Mouse (Mus musculus) forebrain, postnatal 0 days (tissue): Measurements from ENCODE around the gene Fam227a. TPM values are rescaled to one million over a fixed set of nuclear protein-coding genes. Genes with fewer than 3 reads are reported as not detected.
A peak's percentile ranks its signal among the peaks of the same experiment; 100 is the strongest.

Experiments used
- ATAC-seq: fragments of 200-750 bp; cut with Nextera tagmentation; 2 replicates; pipeline ENCODE4 v1.8.0; 2017; ENCODE audit warnings: mild to moderate bottlenecking, moderate library complexity
- DNase-seq: peaks from one replicate; pipeline ENCODE4 v3.0.0-alpha.2; 2015
- H3K27ac ChIP-seq: fragments of 300-500 bp; sonication (generic); 2 replicates; pipeline ENCODE4 v1.5.1; 2014; ENCODE audit warnings: low read depth, mild to moderate bottlenecking, antibody characterized with exemption, low read length, moderate library complexity, mixed read lengths
- H3K27me3 ChIP-seq: fragments of 300-500 bp; sonication (generic); 2 replicates; pipeline ENCODE4 v1.6.1; 2014; ENCODE audit warnings: mild to moderate bottlenecking, low read length, mixed read lengths; ENCODE audit not compliant: insufficient read depth
- H3K36me3 ChIP-seq: fragments of 300-500 bp; sonication (generic); 2 replicates; pipeline ENCODE4 v1.6.1; 2014; ENCODE audit warnings: mild to moderate bottlenecking, moderate library complexity; ENCODE audit not compliant: insufficient read depth
- H3K4me1 ChIP-seq: fragments of 300-500 bp; sonication (generic); 2 replicates; pipeline ENCODE4 v1.6.1; 2014; ENCODE audit warnings: antibody characterized with exemption; ENCODE audit not compliant: insufficient read depth
- H3K4me2 ChIP-seq: fragments of 300-500 bp; sonication (generic); 2 replicates; pipeline ENCODE4 v1.6.1; 2014; ENCODE audit warnings: low read depth, mild to moderate bottlenecking, moderate library complexity
- H3K4me3 ChIP-seq: fragments of 300-500 bp; sonication (generic); 2 replicates; pipeline ENCODE4 v1.5.1; 2014; ENCODE audit warnings: low read depth, low read length, mixed read lengths
- H3K9ac ChIP-seq: fragments of 300-500 bp; sonication (generic); 2 replicates; pipeline ENCODE4 v1.6.1; 2014; ENCODE audit warnings: mild to moderate bottlenecking
- H3K9me3 ChIP-seq: fragments of 300-500 bp; sonication (generic); 2 replicates; pipeline ENCODE4 v1.6.1; 2016; ENCODE audit warnings: low read length
- CTCF ChIP-seq: sonication (generic); IDR thresholded peaks from 2 replicates; pipeline ENCODE4 v1.5.1; 2016; ENCODE audit warnings: antibody characterized with exemption, control low read depth, low read depth
- whole genome bisulfite sequencing: fragments of 180-500 bp; shearing (Covaris S2); extraction: QIAGEN DNeasy Blood & Tissue Kit; methylation state at CpG from one replicate; pipeline ENCODE4 v1.1.7; 2014; 5-methylcytosine and 5-hydroxymethylcytosine counted together
- polyA plus RNA-seq: library from polyadenylated mRNA; unstranded; fragments of >200 nt; fragmentation: Nextera tagmentation; extraction: Ambion mirVana; gene quantifications from 2 replicates; pipeline ENCODE4 v1.2.1, GENCODE M21; 2015
- total RNA-seq: library from RNA; depleted of rRNA; stranded (reverse); fragments of >200 nt; gene quantifications from 2 replicates; pipeline ENCODE4 v1.2.3, GENCODE M21; 2014

Fam227a gene
- total and polyA plus RNA-seq, 2 experiments from 2014 or later, result 1.9 to 25.7 TPM

DNA sequence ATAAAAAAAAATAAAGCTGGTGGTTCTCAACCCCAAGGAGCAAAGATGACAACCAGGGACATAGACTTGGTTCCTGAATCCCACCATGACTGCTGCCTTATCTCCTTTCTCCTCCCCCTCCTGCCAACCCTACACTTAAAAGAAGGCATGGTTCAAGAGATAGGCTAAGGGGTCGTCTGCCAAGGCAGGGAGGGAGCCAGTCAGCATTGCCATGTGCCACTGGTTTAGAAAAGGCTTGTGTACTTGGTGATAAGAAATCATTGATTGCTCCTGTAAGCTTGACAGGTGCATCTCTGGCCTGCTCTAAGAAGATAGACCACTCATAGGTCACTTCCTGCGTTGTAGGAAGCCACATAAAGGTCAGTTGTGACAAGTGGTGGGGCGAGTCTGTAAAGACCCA is 36.8 kb upstream of the Fam227a start:
- no peaks in the 10 kb centered on the region for H3K36me3 ChIP-seq
- H3K27me3 ChIP-seq, result no peaks in the 10 kb centered on the region
- no peak for DNase-seq
- no peaks in the 10 kb centered on the region for H3K9me3 ChIP-seq
- H3K4me2 ChIP-seq, result no peak overlapping the region
- no peak overlapping the region for H3K4me3 ChIP-seq
- H3K9ac ChIP-seq, result no peak overlapping the region
- no peak for TF ChIP-seq CTCF
- no peak for ATAC-seq
- H3K27ac ChIP-seq, result no peak overlapping the region
- 83% methylated on average over 3 of the region's 3 CpGs for WGBS
- H3K4me1 ChIP-seq, result 0 out of 2 replicates have a peak, but pooled peaks cover 10% of the 10 kb centered on the region

DNA sequence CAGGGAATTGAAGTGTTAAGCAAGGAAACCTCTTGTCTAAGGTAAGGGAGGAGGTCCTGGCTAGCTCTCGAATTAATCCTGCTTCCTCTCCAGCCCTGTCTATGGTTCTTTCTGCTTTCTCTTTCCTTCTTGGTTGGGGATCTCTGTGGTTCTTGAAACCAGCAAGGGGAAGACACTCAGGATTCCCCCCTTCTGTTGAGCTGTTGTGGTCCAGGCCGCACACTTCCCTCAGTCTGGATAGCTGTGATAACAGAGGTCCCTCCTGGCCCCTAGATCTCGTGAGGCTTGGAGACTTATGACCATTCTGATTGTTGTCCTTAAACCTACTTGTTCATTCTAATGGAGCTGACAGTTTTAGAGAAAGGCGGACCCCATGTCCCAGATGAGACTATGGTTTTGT is 35.8 kb upstream of the Fam227a start:
- H3K4me2 ChIP-seq, result no peak overlapping the region
- no peaks in the 10 kb centered on the region for H3K27me3 ChIP-seq
- H3K4me1 ChIP-seq, result peaks cover 10% of the 10 kb centered on the region; the same call in 1 of the 2 replicates
- H3K36me3 ChIP-seq, result no peaks in the 10 kb centered on the region
- no peak for DNase-seq
- no peak for TF ChIP-seq CTCF
- no peak overlapping the region for H3K9ac ChIP-seq
- H3K27ac ChIP-seq, result no peak overlapping the region
- 95% methylated on average over 4 of the region's 4 CpGs for WGBS
- H3K9me3 ChIP-seq, result no peaks in the 10 kb centered on the region
- H3K4me3 ChIP-seq, result no peak overlapping the region
- no peak for ATAC-seq

DNA sequence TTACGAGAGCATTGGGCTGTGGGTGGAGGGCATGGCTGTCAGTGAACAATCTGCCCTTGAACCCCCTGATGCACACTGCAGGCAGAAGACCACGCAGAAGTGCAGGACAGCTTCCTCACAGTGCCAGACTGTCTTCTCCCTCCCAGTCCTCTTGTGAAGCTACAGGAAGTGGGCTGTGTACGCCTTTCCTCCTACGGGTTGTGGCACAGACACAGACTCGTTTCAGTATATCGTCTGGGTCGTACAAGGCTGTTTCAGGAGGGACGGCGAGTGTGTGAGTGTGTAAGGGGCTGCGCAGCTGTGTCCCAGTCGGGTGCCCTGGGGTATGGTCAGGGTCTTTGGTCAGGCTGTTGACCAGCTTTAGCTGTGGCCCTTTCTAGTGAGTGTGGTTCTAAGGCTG is 35.0 kb upstream of the Fam227a start:
- Histone ChIP-seq H3K9me3 (no peaks in the 10 kb centered on the region), H3K9ac (no peak overlapping the region), H3K4me3 (no peak overlapping the region), H3K36me3 (no peaks in the 10 kb centered on the region), H3K27ac (no peak overlapping the region), H3K4me1 (peaks cover 10% of the 10 kb centered on the region; the same call in 1 of the 2 replicates), H3K27me3 (no peaks in the 10 kb centered on the region), H3K4me2 (no peak overlapping the region)
- ATAC-seq (no peak), DNase-seq (no peak)
- WGBS, result 89% methylated on average over 11 of the region's 11 CpGs
- TF ChIP-seq CTCF, result no peak

DNA sequence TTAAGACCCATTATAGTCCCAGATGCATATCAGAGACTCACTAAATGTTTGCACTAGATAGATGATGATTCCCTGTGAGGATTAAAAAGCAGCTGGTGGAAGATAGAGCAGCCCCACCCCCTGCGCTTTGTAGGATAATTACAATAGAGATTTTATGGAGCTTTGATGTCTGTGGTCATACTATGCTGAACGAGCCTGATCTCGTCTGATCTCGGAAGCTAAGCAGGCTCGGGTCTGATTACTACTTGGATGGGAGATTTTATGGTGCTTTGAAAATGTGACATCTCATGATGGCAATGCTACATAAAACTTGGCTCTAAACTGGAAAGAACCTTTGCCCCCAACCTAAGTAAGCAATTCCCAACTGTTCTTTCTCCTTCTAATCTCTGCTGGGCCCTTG is 33.6 kb upstream of the Fam227a start:
- ATAC-seq, result no peak
- no peak overlapping the region for H3K4me2 ChIP-seq

DNA sequence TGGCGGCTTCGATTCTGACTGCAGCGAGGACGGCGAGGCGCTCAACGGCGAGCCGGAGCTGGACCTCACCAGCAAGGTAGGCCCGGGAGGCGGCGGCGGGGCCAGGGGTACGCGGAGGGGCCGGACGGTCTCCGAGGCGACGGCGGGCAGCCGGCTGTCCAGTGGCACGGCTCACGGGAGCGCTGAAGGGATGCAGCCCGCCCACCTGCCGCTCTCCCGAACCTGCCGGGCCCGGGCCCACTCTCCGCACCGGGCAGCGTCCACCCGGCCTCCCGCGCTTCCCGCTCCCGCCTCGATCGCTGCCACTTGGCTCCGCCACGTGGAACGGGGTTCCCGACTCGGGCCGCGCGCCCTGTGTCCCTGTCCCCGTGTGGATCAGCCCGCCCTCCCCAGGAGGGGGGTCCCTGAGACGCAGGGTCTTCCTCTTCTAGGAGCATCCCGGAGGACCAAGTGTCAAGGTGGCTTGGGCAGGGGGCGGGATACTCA is 32.3 kb upstream of the Fam227a start:
- WGBS, result under 1% methylated on average over 44 of the region's 53 CpGs
- H3K4me2 ChIP-seq, result peak overlapping the region; percentile 98
- no peak; the same call in 1 of the 2 replicates for ATAC-seq
- H3K4me1 ChIP-seq, result peaks cover 15% of the 10 kb centered on the region; the same call in 1 of the 2 replicates
- H3K27me3 ChIP-seq, result no peaks in the 10 kb centered on the region
- no peaks in the 10 kb centered on the region for H3K36me3 ChIP-seq
- TF ChIP-seq CTCF, result no peak
- DNase-seq, result no peak
- H3K9me3 ChIP-seq, result no peaks in the 10 kb centered on the region
- H3K4me3 ChIP-seq, result peak overlapping the region; percentile 91
- peak overlapping the region; percentile 89 for H3K27ac ChIP-seq
- H3K9ac ChIP-seq, result peak overlapping the region; percentile 84

More for the DNA sequence above, 33.6 kb upstream of the Fam227a start:
- Histone ChIP-seq H3K9ac (no peak overlapping the region), H3K4me1 (peaks cover 10% of the 10 kb centered on the region; the same call in 1 of the 2 replicates), H3K27me3 (no peaks in the 10 kb centered on the region), H3K4me3 (no peak overlapping the region), H3K36me3 (no peaks in the 10 kb centered on the region), H3K27ac (no peak overlapping the region), H3K9me3 (no peaks in the 10 kb centered on the region)
- TF ChIP-seq CTCF, result no peak
- WGBS, result 69% methylated on average over 5 of the region's 5 CpGs
- no peak for DNase-seq

DNA sequence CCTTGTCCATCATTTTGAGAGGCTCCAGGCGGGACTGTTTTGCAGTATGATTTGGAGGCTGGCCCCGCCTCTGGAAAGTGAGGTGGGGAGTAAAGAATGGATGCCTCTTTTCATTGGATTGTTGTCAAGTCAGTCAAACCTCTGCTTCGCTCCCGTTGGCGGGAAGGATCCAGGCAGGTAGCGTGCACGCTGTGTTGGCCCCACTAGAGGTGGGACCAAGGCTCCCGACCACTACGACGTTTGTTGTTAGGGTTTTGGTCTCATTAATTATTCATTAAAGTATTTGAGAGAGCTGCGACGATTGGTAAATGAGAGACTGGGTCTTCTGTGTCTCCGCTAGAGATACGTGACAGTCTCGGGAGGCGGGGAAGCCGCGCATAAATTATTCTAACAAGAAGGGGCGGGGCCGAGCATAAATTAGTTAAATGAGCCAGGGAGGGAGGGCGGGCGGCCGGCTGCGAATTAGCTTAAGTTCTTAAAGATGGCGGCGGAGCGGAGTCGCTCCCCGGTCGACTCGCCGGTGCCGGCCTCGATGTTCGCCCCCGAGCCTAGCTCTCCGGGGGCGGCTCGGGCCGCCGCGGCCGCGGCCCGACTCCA is 31.8 kb upstream of the Fam227a start, which contains the start of gene Gtpbp1:
Gene Gtpbp1, plus strand, starts transcription at position 420 of the 597 bp plus-strand sequence.
- peak within 1 kb of the TSS; percentile 91 for H3K4me3 ChIP-seq
- DNase-seq (peak; percentile 99), ATAC-seq (peak; percentile 97)
- WGBS, result under 1% methylated on average over 45 of the region's 45 CpGs
- H3K27ac ChIP-seq, result peak within 1 kb of the TSS; percentile 89
- H3K9ac ChIP-seq, result peak within 1 kb of the TSS; percentile 84
- no peaks in the 10 kb centered on the region for H3K36me3 ChIP-seq
- no peaks in the 10 kb centered on the region for H3K27me3 ChIP-seq
- TF ChIP-seq CTCF, result no peak
- H3K4me2 ChIP-seq, result peak within 1 kb of the TSS; percentile 98
- peaks cover 20% of the 10 kb centered on the region for H3K4me1 ChIP-seq
- no peaks in the 10 kb centered on the region for H3K9me3 ChIP-seq

DNA sequence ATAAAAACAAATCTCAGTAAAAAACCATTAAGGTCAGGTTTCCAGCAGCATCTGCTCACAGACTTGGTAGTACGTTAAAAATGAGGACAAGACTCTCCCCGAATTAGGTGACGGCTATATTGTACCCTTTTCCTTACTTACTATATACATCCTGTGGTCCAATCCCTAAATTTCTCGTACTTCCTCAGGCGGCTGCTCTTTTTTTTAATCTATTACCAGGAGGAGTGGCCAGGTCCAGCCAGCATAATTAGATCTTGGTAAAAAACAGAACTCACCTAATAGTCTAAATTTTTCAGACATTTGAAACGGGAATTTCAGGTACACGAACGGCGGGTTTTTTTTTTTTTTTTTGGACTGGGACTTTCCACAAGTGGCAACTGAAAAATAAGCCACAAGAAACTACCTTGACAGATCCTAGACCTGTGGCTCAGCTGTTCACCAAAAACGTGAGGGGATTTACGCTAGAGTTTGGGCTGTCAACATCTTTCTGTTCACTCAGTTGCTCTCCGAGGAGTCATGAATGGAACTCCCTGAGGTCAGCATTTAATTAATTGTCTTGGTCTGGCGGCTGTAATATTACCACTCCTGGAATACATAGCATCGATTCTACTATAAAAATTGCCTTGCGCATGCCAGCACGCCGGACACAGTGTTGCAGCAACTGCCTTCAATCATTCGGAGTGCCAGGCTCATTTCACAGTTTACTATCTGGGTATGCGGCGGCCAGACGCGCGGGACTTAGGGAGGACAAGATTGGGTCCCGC is 31.1 kb upstream of the Fam227a start:
- ATAC-seq (no peak), DNase-seq (no peak)
- Histone ChIP-seq H3K27ac (no peak overlapping the region), H3K4me1 (peaks cover 27% of the 10 kb centered on the region), H3K4me2 (peak overlapping the region; percentile 69), H3K27me3 (no peaks in the 10 kb centered on the region), H3K9ac (no peak overlapping the region), H3K36me3 (no peaks in the 10 kb centered on the region), H3K9me3 (no peaks in the 10 kb centered on the region), H3K4me3 (peak overlapping the region; percentile 91)
- TF ChIP-seq CTCF, result no peak
- 14% methylated on average over 24 of the region's 24 CpGs for WGBS
